Mouse (Mus musculus): ENCODE measurements at regions not wholly inside any gene's neighbourhood (a gene's known extent, or its start where the extent isn't known, plus 50 kb on each side); places are given as distances from the start of the nearest gene placed in this dataset.
A peak's percentile ranks its signal among the peaks of the same experiment; 100 is the strongest.

DNA sequence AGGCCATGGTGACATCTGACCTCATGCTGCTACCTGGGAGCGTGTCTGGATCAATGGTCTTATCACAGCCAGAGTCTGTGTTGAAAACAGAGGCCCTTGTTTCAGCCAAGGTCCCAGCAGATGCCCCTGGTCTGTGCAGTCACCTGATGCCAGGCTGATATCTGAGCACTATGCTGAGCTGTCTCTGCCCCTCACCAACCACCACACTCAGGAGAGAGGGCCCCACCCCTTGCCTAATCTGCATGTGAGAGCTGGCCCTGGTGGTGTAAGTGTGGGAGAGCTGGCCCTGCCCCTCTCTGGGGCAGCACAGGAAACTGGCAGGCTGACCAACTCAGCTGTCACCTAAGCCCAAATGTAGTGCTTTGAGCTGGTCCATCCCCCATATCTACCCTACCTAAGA lies 210.5 kb upstream of the A1bg start:
- DNase-seq = no peak

DNA sequence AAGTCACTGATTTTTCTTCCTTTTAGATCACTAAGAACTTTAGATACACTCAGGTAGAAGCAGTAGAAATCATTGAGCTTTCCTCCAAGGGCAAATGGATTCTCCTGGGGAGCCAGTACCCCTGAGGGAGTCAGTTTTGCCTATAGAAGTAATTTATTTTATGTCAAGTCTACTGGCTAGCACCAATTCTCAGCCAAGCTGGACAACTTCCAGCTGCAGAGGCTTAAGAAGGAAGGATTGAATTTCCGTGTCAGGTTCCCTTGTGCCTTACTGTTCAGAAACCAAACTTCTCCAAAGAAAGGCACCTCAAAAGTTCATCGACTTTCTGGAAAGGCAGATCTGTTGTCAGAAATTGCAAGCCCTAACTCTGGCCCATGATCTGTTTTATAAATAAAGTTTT lies 205.2 kb upstream of the A1bg start:
- DNase-seq = no peak

DNA sequence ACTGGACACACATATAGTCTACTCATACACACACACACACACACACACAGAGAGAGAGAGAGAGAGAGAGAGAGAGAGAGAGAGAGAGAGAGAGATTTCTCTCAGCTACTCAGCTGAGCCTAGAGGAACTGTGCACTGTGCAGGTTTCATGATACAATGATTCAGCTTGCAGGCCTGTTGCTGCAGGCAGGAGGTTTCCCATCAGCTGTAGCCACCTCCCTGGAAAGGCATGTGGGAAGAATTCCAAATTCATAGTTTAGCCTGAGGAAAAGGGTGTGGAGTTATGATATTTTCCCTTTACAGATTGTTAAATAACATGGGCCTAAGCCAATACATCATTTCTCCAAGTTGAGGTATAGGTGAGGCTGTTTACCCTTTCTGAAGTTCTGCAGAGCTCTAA lies 204.3 kb upstream of the A1bg start:
- DNase-seq = no peak

DNA sequence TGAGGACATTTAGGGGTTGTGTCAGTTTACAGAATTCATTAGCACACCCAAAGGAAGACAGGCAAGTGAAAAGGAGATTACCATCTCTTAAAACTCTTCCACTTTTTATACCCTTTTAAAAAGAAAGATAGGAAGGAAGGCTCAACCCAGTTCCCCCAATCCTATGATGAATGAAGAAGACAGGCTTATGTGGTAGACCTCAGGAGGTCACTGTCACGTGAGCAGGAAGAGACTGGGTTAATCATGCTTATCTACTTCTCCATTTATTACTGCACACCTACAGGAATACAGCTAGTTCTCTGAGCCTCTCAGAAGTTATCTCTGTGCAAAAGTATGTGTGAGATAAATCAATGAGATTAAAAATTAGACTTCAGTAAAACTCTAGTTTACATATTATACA lies 194.1 kb upstream of the A1bg start:
- no peak for DNase-seq

DNA sequence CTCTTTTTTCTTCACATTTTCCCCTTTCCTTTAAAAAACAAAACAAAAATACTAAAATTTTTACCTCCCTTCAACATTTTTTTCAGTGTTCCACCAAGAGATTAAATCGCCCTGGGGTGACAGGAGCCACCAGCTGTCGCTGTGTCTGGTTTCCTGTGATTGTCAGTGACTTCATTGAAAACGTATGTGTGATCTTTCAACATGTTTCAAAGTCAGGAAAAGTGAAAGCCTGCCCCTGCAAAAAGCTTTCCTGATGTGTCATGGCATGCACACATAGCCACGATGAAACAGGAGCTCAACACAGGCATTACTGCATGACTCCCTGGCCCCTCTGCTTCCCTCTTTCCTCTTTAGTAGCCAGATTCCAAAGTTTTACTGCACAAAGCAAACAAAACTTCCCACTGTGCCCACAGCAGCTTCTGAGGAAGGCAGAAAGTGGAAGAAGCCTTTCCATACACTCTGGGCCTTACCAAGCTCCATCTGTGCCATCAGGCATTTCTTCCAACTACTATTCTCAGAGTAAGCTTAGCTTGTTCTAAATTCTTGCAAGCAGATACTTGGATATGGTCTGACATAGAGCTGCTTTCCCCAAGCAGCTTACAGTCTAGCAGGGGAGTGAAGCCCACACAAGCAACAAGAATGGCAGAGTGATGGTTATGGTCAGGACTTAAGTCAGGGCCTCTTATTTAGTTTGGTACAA lies 186.8 kb upstream of the A1bg start:
- no peak for DNase-seq

DNA sequence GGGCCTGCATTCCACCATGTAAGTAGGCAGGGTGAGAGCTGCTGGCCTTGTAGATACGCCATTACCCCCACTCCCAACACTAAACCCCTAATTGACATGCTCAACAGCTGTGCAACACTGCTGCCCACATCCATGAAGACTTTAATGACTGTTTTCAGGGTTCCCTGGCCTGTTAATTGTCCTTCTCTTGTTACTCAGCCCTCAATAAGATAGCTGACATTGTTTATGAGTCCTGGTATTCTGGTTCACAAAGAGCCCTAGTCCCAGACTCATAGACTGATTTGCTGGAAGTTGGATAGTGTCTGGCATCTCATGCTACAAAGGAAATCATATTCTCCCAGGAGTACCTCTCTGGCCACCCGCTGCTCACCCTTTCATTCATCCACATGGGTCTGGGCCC lies 186.1 kb upstream of the A1bg start:
- DNase-seq = no peak

DNA sequence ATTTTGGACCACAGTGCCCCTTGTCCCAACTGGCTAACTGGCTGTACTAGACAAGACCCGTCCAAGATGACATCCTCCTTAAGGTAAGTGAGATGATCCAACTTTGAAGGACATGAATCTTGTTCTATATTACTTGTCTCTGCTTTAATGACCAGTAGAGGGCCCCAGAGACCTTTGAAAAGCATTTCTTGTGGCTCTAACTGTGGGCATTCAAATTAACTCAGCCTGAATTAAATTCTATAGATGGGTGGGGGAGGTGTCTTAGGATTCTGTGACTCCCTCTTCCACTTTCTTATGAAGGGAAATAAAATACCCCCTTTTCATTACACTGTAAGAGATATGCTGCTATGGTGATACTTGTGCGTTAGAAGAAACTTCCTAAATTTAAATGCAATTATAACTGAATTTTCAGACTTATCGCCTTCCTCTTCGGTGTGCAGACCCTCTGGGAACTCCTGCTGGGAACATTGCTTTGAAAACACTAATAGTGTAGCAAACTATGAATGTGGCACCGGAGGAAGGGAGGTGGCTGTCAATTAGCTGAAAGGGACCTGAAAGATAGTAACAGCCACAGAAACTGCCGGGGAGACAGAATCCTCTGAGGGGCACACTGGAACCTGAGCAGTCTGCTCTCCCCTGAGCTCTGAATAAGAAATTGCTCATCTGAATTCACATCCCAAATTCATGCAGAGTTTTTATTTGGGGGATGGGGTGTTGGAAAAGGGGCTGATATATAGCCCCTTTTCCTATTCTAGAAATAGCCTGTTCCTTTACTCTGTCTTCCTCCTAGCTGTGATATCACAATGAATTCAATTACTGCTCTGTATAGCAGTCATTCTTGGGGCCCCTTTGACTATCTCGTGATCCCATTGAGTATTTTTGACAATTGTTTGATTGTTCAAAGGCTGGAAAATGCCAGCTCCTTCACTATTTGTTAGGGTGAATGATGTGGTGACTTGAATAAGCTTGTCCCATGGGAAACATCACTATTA lies 179.9 kb upstream of the A1bg start:
- no peak for DNase-seq

DNA sequence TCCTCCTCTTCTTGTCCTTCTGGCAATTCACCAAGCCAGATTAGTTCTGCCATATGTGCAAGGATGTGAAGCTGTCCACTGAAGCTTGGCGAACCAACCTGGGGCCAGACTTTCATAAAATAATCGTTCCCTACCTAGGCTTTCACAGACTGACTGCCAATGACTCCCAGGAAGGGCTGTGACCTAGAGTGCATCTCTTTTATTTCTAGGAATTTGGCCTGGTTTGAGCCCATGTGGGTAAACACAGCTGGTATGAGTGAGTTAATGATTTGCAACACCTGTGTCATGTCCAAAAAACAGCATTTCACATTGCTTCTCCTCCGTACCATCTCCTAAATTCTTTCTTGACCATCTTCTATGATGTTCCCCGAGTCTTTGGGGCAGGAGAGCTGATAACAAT lies 178.0 kb upstream of the A1bg start:
- peak; percentile 12 for DNase-seq

DNA sequence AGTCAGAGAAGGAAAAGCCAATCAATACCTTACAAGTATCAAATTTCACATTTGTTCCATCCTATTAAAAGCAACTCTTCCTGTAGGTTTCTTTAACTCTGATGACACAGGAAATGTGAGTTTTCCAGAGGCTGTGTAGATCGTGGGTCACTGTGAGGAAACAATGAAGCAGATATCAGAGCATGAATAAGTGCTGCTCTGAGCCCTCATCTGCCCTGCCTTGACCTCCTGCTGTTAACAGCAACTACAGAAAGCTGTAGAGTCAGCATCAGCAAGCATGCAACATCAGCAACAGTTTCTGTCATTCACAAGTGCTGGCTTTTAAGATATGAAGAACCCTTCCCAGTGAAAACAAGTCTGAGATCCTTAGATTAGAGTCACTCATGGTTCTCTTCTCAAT lies 176.2 kb upstream of the A1bg start:
- DNase-seq = no peak

DNA sequence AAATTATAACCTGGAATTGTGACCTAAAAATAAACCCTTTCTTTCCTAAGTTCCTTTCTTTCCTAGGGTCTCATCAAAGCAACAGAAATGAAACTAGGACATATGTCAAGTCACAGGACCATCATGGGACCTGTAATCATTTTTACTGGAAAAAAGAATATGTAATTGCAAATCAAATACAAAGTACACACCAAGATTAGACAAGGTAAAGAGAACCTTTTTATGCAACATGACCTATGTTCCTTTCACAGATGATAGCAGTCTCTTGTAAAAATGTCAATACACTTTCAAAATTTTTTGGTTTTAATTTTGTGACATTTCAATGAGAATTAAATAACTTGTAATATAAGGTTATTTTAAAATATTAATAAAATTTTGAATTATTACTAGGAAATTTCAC lies 175.7 kb upstream of the A1bg start:
- no peak for DNase-seq

DNA sequence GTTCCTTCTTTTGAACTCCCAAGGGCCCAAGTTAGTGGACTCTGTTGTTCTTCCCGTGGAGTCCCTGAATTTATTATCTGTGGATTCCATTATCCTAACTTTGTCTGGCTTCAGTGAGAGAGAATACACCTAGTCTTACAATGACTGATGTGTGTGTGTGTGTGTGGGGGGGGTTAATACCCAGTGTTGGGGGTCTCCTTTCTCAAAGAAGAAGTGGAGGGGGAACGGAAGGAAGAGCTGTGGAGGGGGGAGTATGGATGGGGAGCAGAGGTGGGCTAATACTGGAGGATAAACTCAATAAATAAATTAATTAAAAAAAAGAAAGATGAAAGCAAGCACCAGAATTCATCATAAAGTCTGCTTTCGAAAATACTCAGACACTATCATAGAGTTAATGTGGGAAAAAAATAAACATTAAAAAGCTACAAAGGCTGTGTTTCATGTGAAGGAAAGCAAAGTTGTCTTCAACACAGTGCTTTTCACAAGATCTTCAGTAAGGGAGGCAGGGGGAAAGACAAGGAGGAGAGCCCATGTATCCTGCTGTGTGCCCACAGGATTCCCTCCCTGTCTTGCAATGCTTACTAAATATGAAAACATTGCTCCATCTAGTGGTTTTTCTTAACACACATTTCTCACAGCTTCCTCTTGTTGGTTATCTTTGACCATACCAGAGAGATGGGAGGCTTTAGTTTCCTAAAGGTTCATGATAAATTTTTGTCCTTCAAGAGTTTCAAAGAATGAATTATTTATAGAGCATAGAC lies 173.4 kb upstream of the A1bg start:
- no peak for DNase-seq

DNA sequence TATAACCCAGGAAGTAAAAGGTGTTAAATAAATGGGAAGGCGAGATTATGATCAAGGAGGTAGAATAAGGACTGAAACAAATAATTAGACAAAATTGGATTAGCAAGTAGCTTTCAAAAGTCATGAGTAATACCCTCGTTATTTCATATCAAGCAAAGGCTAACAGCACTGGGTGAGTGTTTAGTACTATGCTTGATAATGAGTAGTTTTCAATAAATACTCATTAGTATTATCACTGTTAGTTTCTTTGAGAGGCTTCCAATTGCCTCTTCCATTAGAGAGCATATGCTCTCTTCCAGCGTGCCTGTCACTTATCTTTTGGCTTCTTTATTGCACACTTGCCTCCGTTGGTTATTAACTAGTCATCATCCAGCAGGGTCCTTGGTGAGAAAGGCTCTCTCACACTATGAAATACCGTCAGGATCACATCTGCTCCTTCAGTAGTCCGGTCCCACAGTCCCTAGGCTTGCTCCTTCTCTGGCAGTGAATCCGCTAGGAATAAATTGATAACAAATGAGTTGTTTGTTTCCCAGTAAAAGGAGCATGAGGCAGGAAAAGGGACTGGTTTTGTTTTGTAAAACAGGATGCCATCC lies 132.3 kb upstream of the A1bg start:
- peak; percentile 17 for DNase-seq

DNA sequence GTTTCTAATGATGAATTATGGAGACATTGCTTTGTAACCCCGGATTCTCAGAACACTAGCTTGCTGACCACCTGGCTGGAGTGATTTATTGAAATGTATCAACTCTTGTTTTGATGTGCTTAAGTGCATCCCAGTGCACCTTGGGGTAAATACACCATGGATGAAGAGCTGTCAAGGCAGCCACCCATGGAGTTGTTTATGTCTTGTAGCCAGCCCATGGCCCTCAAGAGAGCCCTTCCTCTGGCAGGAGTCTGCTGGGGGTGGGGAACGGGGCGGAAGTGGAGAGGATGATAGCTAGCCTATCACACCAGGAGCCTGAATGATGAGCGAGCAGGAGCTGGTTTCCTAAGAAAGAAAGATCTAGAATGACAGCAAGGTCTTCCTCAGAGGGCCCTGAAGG lies 128.6 kb upstream of the A1bg start:
- DNase-seq = no peak

DNA sequence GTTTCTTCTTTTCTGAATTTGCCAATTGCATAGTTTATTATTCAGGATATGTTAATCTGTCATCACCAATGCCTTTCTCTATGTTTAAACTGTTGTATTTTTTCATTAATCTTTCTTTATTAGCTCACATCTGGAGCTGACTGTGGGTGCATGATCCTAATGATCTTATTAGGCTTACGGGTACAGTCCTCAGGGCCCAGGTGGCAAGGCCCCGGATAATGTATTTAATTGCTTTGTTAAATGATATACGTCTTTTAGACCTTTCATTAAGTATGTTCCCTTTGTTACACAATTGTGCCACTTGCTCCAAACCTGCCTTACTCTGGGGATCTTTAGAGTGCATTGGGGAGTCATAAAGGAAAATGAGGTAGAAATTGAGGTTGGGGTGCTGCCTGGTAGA lies 86.7 kb upstream of the A1bg start:
- no peak for DNase-seq

DNA sequence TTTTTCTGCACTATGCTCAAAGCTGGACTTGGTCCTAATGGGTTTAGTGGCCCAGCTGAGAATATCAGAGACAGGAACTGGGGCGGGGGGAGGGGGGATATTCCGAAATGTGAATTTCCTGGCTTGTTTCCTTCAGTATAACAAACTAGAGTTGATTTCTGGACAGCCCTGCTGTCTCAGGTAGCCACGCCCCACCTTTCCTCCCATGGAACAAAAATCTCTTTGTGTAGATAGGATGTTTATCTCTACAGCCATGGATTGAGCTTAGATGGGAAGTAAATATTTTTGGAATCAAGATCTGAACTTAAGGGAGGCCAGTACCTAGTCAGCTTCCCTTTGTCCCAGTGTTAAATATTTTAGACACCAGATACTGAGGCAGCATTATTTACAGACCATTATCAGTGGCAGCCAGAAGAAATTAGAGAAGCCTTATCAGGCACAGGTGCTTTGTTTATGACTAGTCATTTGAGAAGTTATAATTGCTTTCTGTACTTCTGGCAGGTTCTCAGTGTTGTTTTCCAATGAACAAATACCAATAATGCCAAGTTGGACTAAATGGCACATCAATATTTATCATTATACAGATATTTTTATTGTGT lies 84.7 kb upstream of the A1bg start:
- peak; percentile 57 for DNase-seq

DNA sequence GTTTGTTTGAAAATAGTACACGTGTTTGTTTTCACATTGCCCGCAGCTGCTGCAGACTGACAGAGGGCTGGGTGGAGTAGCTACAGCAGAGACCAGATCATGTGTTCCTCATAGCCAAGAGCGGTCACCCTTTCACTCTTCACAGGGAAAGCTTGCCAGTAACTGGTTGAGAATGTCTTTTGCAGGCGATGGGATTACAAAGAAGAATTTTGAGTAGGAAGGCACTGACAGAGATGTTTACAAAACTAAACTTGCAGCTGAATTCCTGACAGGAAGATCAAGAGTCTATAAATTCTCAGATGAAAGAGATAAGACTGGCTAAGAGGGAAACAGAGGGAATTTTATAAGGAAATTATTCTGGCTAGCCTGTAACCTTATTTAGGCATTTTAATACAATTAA lies 83.8 kb upstream of the A1bg start:
- DNase-seq = peak; percentile 47

DNA sequence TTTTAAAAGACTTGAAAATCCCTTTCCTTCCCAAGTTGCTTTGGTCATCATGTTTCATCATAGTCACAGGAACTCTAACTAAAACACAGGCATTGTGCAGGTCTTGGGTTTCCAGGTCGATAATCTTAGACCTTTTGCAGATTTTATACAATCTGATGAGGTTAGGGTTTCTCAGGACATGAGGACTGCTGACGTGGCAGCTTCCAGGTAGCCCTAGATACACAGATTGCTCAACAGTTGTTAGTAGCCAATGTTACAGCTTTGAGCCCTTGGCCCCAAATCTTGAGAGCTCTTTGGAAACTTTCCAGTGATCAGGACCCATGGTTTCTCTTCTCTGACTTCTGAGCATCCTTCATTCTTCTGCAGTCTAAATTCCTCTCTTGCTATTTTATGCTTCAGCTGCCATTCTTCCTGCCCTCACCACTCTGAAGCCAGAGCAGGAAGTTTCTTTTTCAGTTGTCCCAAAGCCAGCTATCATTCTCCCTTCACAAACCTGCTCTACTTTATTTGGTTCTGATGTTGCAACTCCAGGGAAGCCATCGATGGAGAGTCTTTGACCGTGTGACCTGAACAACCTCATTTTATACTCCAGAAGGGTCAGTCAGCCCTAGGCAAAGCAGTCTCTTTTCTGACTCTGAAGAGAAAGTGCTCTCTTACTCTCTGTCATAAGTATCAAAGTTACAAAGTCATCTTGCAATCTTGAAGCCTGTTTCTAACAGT lies 71.3 kb upstream of the A1bg start:
- no peak for DNase-seq

DNA sequence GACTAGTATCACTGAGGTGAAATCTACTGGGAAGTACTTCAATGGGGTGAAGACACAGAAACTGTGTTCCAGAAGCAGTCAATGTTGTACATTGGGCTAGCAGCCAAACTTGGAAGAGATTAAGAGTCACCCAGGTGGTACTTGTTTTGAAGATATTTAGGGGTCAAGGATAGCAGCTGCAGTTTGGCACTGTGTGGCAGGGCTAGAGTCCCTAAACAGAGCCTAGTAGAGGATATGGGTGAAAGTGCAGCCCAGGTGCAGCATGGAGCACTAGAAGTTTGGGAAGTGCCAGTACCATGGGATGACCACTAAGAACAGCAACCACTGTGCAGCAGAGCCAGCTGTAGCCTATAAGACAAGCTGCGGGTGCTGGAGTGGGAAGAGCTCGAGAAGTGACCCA lies 70.6 kb upstream of the A1bg start:
- no peak for DNase-seq

DNA sequence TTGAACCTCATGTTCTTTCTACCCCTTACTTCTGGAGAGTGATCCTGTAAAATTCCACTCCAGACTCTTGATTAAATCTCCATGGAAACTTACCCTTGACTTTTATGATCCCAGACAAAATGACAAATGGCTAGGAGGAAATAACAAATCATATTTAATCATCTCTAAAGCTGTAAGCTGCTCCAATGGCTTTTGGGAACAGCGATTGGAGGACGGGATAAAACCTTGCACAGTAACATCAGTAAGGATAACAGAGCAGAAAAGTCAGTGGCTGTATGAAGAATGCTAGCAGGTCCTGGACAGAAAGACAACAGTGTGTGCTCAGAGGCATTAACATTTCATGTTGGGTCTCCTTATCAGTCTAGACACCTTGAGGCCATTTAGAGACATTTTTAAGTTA lies 59.8 kb upstream of the A1bg start:
- DNase-seq = peak; percentile 28
